Mouse (Mus musculus) hematopoietic multipotent progenitor cell, adult 10-12 weeks (in vitro differentiated cells): ENCODE data around the gene Hsdl1. TPM values are rescaled to one million over a fixed set of nuclear protein-coding genes. Genes with fewer than 3 reads are reported as not detected.

Experiments used
- polyA plus RNA-seq: library from polyadenylated mRNA; stranded (reverse); fragments of >175 nt; gene quantifications from 2 replicates; pipeline ENCODE4 v1.2.3, GENCODE M21; 2012; ENCODE audit warnings: low replicate concordance

Hsdl1 gene
- polyA plus RNA-seq, result 24.9 and 51.8 TPM in 2 replicates

GRCm38 (mm10) chr8:119574437-119575365 is at the start of gene Hsdl1, which contains the start of gene Dnaaf1:
TSS of gene Hsdl1 (minus strand) at chr8:119575183.
TSS of gene Dnaaf1 (plus strand) at chr8:119575235.

DNA sequence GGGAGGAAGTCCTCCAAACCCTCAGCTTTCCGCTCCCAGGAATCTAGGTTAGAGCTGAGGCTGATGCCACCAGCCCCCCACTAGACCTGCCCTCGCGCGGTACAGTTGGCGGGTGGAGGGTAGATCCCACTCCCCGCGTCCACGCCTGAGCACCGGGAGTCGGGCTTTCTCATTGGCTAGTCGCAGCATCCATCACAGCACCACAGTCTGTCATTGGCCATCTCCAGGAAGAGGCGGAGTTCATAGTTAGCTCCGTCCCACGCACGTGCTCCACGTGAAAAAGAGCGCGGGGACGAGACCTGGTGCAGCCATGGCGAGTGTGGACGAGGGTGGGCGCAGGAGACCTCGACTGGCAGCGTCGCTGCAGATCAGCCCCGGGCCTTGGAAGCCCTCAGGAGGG is 37.5 kb upstream of the Hsdl1 start, which contains the start of gene Adad2:
TSS of gene Adad2 (plus strand) at position 277 of the 400 bp plus-strand sequence.

DNA sequence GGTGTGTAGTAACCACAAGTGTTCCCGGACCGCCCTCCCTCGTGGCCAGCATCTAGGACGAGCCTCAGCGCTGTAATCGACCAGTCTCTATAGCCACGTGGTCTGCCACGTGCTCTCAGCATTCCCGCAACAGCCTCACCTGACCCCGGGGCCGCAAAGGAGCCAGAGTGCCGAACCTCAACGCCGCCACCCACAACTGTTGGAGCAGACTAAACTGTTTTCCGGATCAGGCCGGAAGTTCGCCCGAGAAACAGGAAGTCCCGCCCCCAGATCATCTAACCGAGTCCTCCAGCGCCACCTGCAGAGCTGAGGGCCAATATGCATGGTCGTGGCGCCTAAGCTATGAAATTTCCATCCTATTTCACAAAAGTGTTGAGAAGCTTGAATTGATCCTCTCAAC is 30.0 kb upstream of the Hsdl1 start, which contains the start of gene Taf1c:
TSS of gene Taf1c (minus strand) at position 227 of the 400 bp plus-strand sequence.

DNA sequence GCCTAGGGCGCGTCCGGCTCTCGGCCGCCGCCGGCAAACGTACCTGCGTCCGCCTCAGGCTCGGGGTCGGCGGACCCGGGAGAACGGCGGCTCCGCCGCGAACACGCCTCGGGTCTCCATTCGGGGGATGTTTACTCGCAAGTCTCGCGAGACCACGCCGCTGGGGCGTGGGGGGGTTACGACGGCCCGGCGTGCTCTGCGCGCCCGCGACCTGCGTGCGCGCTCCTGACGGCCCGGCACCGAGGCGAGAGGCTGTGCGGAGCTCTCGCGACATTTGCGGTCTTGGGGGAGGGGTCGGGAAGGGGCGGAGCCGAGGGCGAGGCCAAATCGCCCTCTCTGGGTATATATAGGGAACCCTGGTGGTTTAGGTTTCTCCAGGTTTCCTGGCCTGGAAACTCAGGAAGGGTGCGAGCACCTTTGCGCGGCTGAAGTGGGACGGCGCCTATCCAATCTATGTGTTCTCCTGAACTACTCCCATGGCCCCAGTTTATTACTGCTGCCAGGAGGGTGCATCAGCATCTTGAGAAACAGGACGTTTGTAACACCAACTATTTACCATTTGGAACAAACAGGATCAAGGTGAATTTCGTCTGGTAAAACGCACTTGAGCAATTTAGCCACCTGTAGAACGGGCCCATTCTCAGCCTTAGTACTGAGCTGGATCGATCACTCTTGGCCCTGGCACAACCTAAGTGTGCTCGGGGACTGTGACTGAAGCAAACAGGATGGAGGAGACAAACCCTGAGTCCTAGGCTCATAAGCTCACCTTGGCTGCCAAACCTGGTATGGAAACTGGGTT is 16.2 kb downstream of the Hsdl1 start, which contains the start of gene Mbtps1:
TSS of gene Mbtps1 (minus strand) at position 133 of the 799 bp plus-strand sequence.

Other genes with a start within 250 kb of the Hsdl1 start
- 39.8 and 47.1 TPM in 2 replicates for gene Hsbp1, start 230.7 kb downstream of the Hsdl1 start, polyA plus RNA-seq
- gene Mlycd, start 180.3 kb downstream of the Hsdl1 start, polyA plus RNA-seq, result 22.5 and 41.2 TPM in 2 replicates
- gene Osgin1, start 141.1 kb downstream of the Hsdl1 start, polyA plus RNA-seq, result 26.6 and 34.2 TPM in 2 replicates
- not detected in 2 replicates for gene Necab2, start 128.5 kb downstream of the Hsdl1 start, polyA plus RNA-seq
- gene Slc38a8, start 73.5 kb downstream of the Hsdl1 start, polyA plus RNA-seq, result 0.08 TPM in 1 of 2 replicates, not detected in the other
- gene Mbtps1, start 16.4 kb downstream of the Hsdl1 start, polyA plus RNA-seq, result 135 and 166 TPM in 2 replicates
- 0.06 TPM in 1 of 2 replicates, not detected in the other for gene Dnaaf1, start 52 bp upstream of the Hsdl1 start, polyA plus RNA-seq
- gene Taf1c, start 30.0 kb upstream of the Hsdl1 start, polyA plus RNA-seq, result 49.0 and 95.8 TPM in 2 replicates
- gene Adad2, start 37.6 kb upstream of the Hsdl1 start, polyA plus RNA-seq, result not detected in 2 replicates
- gene Kcng4, start 60.5 kb upstream of the Hsdl1 start, polyA plus RNA-seq, result not detected in 2 replicates
- 0.10 TPM in 1 of 2 replicates, not detected in the other for gene Wfdc1, start 91.2 kb upstream of the Hsdl1 start, polyA plus RNA-seq
- gene Atp2c2, start 124.8 kb upstream of the Hsdl1 start, polyA plus RNA-seq, result 0.06 and 0.07 TPM in 2 replicates
- 3.3 and 4.3 TPM in 2 replicates for gene Tldc1, start 203.2 kb upstream of the Hsdl1 start, polyA plus RNA-seq